Mouse (Mus musculus): ENCODE results near the gene Mpv17l2.

DNA sequence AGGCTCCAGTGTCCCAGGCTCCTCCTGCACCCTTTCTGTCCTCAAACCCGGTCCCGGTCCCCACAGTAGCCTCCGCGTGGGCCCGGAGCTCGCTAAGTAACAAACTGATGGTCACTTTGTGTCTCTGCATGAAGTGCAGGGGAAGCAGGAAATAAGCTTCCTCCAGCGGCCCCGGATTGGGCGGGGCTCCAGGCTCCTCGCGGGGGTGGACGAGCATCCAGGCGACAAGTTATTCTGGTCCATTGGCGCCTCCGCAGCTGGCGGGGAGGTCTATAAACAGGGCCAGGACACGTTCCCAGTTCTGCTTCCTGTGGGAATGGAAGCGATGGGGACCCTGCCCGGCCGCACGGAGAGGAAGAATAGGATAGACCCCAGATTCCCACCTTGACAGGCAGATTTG, 7.6 kb downstream of the Mpv17l2 start:
- no peak for TF ChIP-seq CTCF (conservative IDR thresholded peaks at IDR 0.05; ENCODE audit: low read length)
- TF ChIP-seq NANOG (IDR thresholded peaks at IDR 0.05; ENCODE audit: borderline replicate concordance, low read length): no peak
- TF ChIP-seq POU5F1 (IDR thresholded peaks at IDR 0.05; ENCODE audit: borderline replicate concordance, low read length): no peak

All from E14TG2a.4 (cell line).